Mouse (Mus musculus) liver, embryonic 14.5 days (tissue): ENCODE data around the gene Palld.

Experiments used
- CTCF ChIP-seq: IDR thresholded peaks from 2 replicates; pipeline ENCODE4 v1.5.1; 2016; ENCODE audit warnings: antibody characterized with exemption, low read depth, control low read depth
- EP300 ChIP-seq: IDR thresholded peaks from 2 replicates; pipeline ENCODE4 v1.6.1; 2016; ENCODE audit warnings: antibody characterized with exemption, low read depth

GRCm38 (mm10) chr8:61539828-61540500, 362.5 kb downstream of the Palld start:
- TF ChIP-seq CTCF, result peak; percentile 97
- no peak for TF ChIP-seq EP300
